Mouse (Mus musculus): Measurements from ENCODE around the gene Vmo1.

DNA sequence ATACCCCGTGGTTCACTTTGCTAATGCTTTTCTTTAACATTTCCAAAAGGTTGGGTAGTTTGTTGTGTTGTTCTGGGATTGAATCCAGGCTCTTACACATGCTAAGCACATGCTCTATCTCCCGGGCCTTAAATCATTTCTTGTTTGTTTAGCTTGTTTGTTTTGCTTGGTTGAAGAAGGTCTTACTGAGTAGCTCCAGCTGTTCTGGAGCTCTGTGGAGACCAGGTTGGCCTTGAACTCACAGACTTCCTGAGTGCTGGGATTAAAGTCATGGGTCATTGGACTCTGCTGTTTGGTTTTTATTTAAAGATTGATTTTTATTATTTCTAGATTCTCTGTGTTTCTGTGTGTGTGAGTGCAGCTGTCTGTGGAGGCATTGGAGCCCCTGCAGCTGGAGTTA is 28.9 kb downstream of the Vmo1 start:
- no peak for TF ChIP-seq CTCF (IDR thresholded peaks at IDR 0.05; ENCODE audit: low read depth)
- no peak for TF ChIP-seq EP300 (optimal IDR thresholded peaks at IDR 0.05)

Data from stomach, postnatal 0 days (tissue).